Mouse (Mus musculus) embryonic fibroblast, embryonic 13.5 days (primary cell): Measurements from ENCODE around the gene 6430531B16Rik.

ENCODE experiments used
- CTCF ChIP-seq: IDR thresholded peaks from 2 replicates; pipeline ENCODE4 v1.5.1; 2011; ENCODE audit warnings: mild to moderate bottlenecking, control low read depth, low read length, moderate library complexity, borderline replicate concordance; ENCODE audit not compliant: insufficient read depth
- POLR2A ChIP-seq: IDR thresholded peaks from 2 replicates; pipeline ENCODE4 v1.6.1; 2011; ENCODE audit warnings: low read depth, mild to moderate bottlenecking, control low read depth, low read length, moderate library complexity

GRCm38 (mm10) chr7:139971436-139971835, 7.1 kb downstream of the 6430531B16Rik start:
- no peak for TF ChIP-seq CTCF
- peak; percentile 50; the same call in 1 of the 2 replicates for TF ChIP-seq POLR2A
